Mouse (Mus musculus): Measurements from ENCODE around the gene Sdsl.

DNA sequence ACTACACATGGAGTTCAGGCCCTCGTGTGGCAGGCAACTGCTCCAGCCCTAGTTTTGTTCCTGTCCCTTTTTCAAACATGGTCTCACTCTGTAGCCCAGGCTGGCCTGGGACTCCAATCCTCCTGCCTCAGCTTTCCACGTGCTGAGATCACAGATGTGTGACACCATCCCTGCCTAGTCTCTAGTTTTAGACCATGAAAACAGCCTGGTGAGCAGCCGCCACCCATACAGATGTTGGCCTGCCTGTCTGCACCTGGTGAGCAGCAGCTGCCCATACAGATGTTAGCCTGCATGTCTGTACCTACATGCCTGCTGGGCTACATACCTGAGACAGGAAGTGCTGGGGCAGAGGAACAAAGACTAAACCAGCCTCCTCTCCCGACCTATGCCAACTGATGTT, 26.6 kb upstream of the Sdsl start:
- no peak for TF ChIP-seq CTCF (IDR thresholded peaks at IDR 0.05; ENCODE audit: insufficient read depth, low read depth, low read length)
- TF ChIP-seq POLR2A (IDR thresholded peaks at IDR 0.05; ENCODE audit: insufficient read depth, low read depth, low read length) = no peak

All from olfactory bulb, adult 2 months (tissue).